Mouse (Mus musculus) intestine, embryonic 14.5 days (tissue): ENCODE data around the gene Rpa1. TPM values are rescaled to one million over a fixed set of nuclear protein-coding genes. Genes with fewer than 3 reads are reported as not detected.
"Not testable (repeated sequence)": the region's sequence is repeated elsewhere in the genome, so short reads cannot be mapped to it uniquely, and the experiment has no call there.

ENCODE experiments used
- ATAC-seq: fragments of 200-750 bp; cut with Nextera tagmentation; replicated peaks from 2 replicates; pipeline ENCODE4 v1.8.0; 2017; ENCODE audit warnings: low read depth, moderate number of reproducible peaks, moderate TSS enrichment, moderate library complexity; ENCODE audit not compliant: low FRiP score, low TSS enrichment
- DNase-seq: peaks from one replicate; pipeline ENCODE4 v3.0.0-alpha.2; 2018; ENCODE audit warnings: low spot score
- H3K27ac ChIP-seq: fragments of 300-500 bp; sonication (generic); 2 replicates; pipeline ENCODE4 v1.5.1; 2014; ENCODE audit warnings: low read depth, mild to moderate bottlenecking, control low read depth
- H3K27me3 ChIP-seq: fragments of 300-500 bp; sonication (generic); replicated peaks from 2 replicates; pipeline ENCODE4 v1.6.1; 2014; ENCODE audit warnings: low read length, control low read depth; ENCODE audit not compliant: control insufficient read depth, insufficient read depth
- H3K36me3 ChIP-seq: fragments of 300-500 bp; sonication (generic); 2 replicates; pipeline ENCODE4 v1.6.1; 2014; ENCODE audit warnings: low read length, control low read depth; ENCODE audit not compliant: control insufficient read depth, insufficient read depth
- H3K4me1 ChIP-seq: fragments of 300-500 bp; sonication (generic); replicated peaks from 2 replicates; pipeline ENCODE4 v1.6.1; 2014; ENCODE audit warnings: low read length, control low read depth, mixed read lengths; ENCODE audit not compliant: control insufficient read depth, insufficient read depth
- H3K4me2 ChIP-seq: fragments of 300-500 bp; sonication (generic); 2 replicates; pipeline ENCODE4 v1.6.1; 2014; ENCODE audit warnings: low read length
- H3K4me3 ChIP-seq: fragments of 300-500 bp; sonication (generic); 2 replicates; pipeline ENCODE4 v1.5.1; 2014; ENCODE audit warnings: low read depth, low read length, control low read depth, mixed read lengths
- H3K9ac ChIP-seq: fragments of 300-500 bp; sonication (generic); 2 replicates; pipeline ENCODE4 v1.6.1; 2014; ENCODE audit warnings: mild to moderate bottlenecking, low read length
- H3K9me3 ChIP-seq: fragments of 300-500 bp; sonication (generic); 2 replicates; pipeline ENCODE4 v1.6.1; 2016; ENCODE audit warnings: low read length, control low read depth; ENCODE audit not compliant: control insufficient read depth
- WGBS: fragments of 180-500 bp; shearing (Covaris S2); extraction: QIAGEN DNeasy Blood & Tissue Kit; methylation state at CpG from one replicate; pipeline ENCODE4 v1.1.7; 2014; 5-methylcytosine and 5-hydroxymethylcytosine counted together
- polyA plus RNA-seq: library from polyadenylated mRNA; unstranded; fragments of >200 nt; fragmentation: Nextera tagmentation; extraction: Ambion mirVana; gene quantifications from 2 replicates; pipeline ENCODE4 v1.2.1, GENCODE M21; 2014

Gene Rpa1
- polyA plus RNA-seq, 1 experiment from 2014 or later, result 103 TPM

DNA sequence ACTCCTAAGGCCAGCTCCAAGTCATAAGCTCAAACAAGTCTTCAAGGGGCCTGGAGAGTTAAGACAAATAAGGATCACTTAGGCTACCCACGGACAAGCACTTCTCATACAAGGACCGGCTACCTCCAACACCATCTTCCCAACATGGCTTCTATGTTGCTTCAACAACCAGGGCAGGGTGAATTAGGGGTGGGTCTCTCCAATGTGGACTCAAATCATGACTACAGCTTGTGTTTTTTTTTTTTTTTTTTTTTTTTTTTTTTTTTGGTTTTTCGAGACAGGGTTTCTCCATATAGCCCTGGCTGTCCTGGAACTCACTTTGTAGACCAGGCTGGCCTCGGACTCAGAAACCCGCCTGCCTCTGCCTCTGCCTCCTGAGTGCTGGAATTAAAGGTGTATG lies 52.6 kb downstream of the Rpa1 start:
- not testable (repeated sequence) for DNase-seq, ATAC-seq, H3K9me3 ChIP-seq, H3K4me2 ChIP-seq, H3K9ac ChIP-seq, H3K4me3 ChIP-seq, H3K27ac ChIP-seq
- Histone ChIP-seq H3K4me1 (peaks cover 18% of the 10 kb centered on the region), H3K36me3 (peaks cover 11% of the 10 kb centered on the region), H3K27me3 (0 out of 2 replicates have a peak, but pooled peaks cover 12% of the 10 kb centered on the region)
- 98% methylated on average over 5 of the region's 5 CpGs for WGBS

GRCm38 (mm10) chr11:75294862-75295261 lies 53.3 kb downstream of the Rpa1 start:
- 0 out of 2 replicates have a peak, but pooled peaks cover 12% of the 10 kb centered on the region for H3K27me3 ChIP-seq
- no peak for DNase-seq
- H3K9ac ChIP-seq, result no peak overlapping the region
- H3K9me3 ChIP-seq, result no peaks in the 10 kb centered on the region
- H3K27ac ChIP-seq, result no peak overlapping the region
- H3K4me1 ChIP-seq, result peaks cover 18% of the 10 kb centered on the region
- no peak overlapping the region for H3K4me3 ChIP-seq
- WGBS, result 44% methylated on average over 9 of the region's 9 CpGs
- no peak for ATAC-seq
- H3K36me3 ChIP-seq, result peaks cover 5% of the 10 kb centered on the region; the same call in 1 of the 2 replicates
- H3K4me2 ChIP-seq, result no peak overlapping the region

GRCm38 (mm10) chr11:75293852-75294361 lies 54.2 kb downstream of the Rpa1 start:
- no peak for ATAC-seq
- Histone ChIP-seq H3K9ac (no peak overlapping the region), H3K4me2 (no peak overlapping the region), H3K9me3 (no peaks in the 10 kb centered on the region), H3K27ac (no peak overlapping the region), H3K27me3 (0 out of 2 replicates have a peak, but pooled peaks cover 12% of the 10 kb centered on the region), H3K4me1 (peaks cover 18% of the 10 kb centered on the region), H3K36me3 (no peaks in the 10 kb centered on the region), H3K4me3 (no peak overlapping the region)
- WGBS, result 33% methylated on average over 21 of the region's 21 CpGs
- DNase-seq, result no peak

GRCm38 (mm10) chr11:75292281-75292680 lies 55.8 kb downstream of the Rpa1 start:
- Histone ChIP-seq H3K36me3 (no peaks in the 10 kb centered on the region), H3K27me3 (0 out of 2 replicates have a peak, but pooled peaks cover 12% of the 10 kb centered on the region), H3K27ac (no peak overlapping the region), H3K4me1 (peaks cover 14% of the 10 kb centered on the region), H3K9me3 (no peaks in the 10 kb centered on the region), H3K9ac (no peak overlapping the region), H3K4me3 (no peak overlapping the region), H3K4me2 (no peak overlapping the region)
- DNase-seq (no peak), ATAC-seq (no peak)
- WGBS, result 85% methylated on average over 7 of the region's 7 CpGs

GRCm38 (mm10) chr11:75291389-75292215 lies 56.5 kb downstream of the Rpa1 start:
- no peak overlapping the region for H3K9ac ChIP-seq
- WGBS, result 35% methylated on average over 25 of the region's 25 CpGs
- no peak for DNase-seq
- no peak overlapping the region; the same call in 1 of the 2 replicates for H3K4me2 ChIP-seq
- 0 out of 2 replicates have a peak, but pooled peaks cover 12% of the 10 kb centered on the region for H3K27me3 ChIP-seq
- H3K36me3 ChIP-seq, result no peaks in the 10 kb centered on the region
- H3K9me3 ChIP-seq, result no peaks in the 10 kb centered on the region
- peaks cover 14% of the 10 kb centered on the region for H3K4me1 ChIP-seq
- H3K4me3 ChIP-seq, result no peak overlapping the region
- H3K27ac ChIP-seq, result no peak overlapping the region
- no peak for ATAC-seq

DNA sequence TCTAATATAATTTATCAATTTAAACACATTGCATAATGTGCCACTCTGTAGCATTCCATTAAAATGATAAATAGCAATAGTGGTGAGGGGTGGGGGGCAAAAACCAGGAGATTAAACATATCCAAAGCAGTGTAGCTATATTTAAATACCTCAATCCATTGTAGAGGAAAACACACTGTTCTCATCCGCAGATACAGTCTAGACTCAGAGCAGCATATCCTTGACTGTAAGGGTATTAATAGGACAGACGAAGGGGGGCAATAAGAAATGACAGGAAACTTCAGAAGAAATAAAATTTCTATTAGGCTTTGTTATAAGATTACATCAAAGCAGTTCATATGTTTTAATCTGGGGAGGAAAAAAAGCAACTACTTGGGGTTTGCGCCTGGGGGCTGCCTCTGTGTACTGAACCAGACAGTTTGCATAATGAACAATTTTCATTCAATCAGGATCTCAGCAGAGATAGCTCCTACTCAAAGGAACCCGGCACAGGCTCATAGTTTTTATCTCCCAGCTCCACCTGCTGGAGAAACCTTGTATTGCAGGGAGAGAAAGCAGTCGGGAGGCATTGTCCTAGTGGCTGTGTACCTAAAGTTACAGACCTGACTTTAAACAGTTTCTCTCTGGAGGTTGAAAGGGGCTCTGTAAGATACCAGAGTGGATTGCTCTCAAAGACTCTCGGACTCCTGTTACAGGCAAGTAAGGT lies 57.4 kb downstream of the Rpa1 start:
- DNase-seq (peak; percentile 98), ATAC-seq (peak; percentile 38; the same call in 1 of the 2 replicates)
- H3K4me3 ChIP-seq, result no peak overlapping the region
- no peak overlapping the region for H3K27ac ChIP-seq
- 20% methylated on average over 6 of the region's 6 CpGs for whole genome bisulfite sequencing
- H3K36me3 ChIP-seq, result no peaks in the 10 kb centered on the region
- H3K27me3 ChIP-seq, result 0 out of 2 replicates have a peak, but pooled peaks cover 12% of the 10 kb centered on the region
- peaks cover 14% of the 10 kb centered on the region for H3K4me1 ChIP-seq
- H3K9ac ChIP-seq, result no peak overlapping the region
- H3K9me3 ChIP-seq, result no peaks in the 10 kb centered on the region
- no peak overlapping the region for H3K4me2 ChIP-seq

DNA sequence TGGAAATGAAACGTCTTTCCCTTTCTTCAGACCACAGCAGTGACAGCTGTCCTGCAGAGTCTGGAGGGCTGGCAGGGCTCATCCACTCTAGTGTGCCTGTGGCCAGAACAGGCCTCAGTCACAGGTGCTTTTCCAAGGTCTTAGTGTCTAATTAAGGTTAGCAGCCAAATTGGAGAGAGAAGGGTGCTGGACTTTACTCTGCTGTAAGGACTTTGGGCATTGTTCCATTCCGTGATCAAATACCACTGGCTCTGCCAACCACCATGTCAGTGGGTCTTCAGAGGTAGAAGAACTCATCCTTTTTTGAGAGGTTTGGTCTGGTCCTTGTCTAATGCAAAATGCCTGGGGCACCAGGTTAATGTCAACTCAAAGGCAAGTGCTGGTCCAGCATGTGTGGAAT lies 59.0 kb downstream of the Rpa1 start:
- Histone ChIP-seq H3K4me2 (no peak overlapping the region), H3K4me3 (no peak overlapping the region), H3K9ac (no peak overlapping the region), H3K27me3 (0 out of 2 replicates have a peak, but pooled peaks cover 15% of the 10 kb centered on the region), H3K9me3 (no peaks in the 10 kb centered on the region), H3K4me1 (peaks cover 8% of the 10 kb centered on the region), H3K36me3 (no peaks in the 10 kb centered on the region), H3K27ac (no peak overlapping the region)
- ATAC-seq (no peak), DNase-seq (no peak)
- 71% methylated on average over 2 of the region's 2 CpGs for WGBS

DNA sequence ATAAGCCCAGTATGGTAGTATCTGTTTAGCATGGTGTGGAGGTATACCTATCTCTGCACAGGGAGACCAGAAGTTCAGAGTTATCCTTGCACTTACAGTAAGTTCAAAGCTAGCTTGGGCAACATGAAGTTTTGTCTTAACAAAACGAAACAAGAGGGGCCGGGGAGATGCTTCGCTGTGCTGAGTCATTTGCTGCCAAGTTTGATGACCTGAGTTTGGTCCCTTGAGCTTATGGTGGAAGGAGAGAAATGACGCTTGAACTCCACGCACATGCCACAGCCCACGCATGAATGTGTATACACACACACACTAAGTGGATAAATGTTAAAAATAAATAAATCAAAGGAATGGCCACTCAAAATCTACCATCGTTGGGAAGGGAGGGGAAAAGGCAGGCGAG lies 59.6 kb downstream of the Rpa1 start:
- Histone ChIP-seq H3K9me3 (no peaks in the 10 kb centered on the region), H3K27ac (no peak overlapping the region), H3K27me3 (0 out of 2 replicates have a peak, but pooled peaks cover 15% of the 10 kb centered on the region), H3K9ac (no peak overlapping the region), H3K4me1 (peaks cover 3% of the 10 kb centered on the region), H3K4me3 (no peak overlapping the region), H3K4me2 (no peak overlapping the region), H3K36me3 (no peaks in the 10 kb centered on the region)
- ATAC-seq (no peak), DNase-seq (no peak)
- WGBS, result 70% methylated on average over 8 of the region's 8 CpGs
